Mouse (Mus musculus) limb, embryonic 12.5 days (tissue): ENCODE data around the gene Rae1. TPM values are rescaled to one million over a fixed set of nuclear protein-coding genes. Genes with fewer than 3 reads are reported as not detected.

Experiments used
- ATAC-seq: fragments of 200-750 bp; cut with Nextera tagmentation; 2 replicates; pipeline ENCODE4 v1.8.0; 2017; ENCODE audit warnings: low read depth, moderate TSS enrichment; ENCODE audit not compliant: insufficient number of reproducible peaks, insufficient read depth, low FRiP score, low TSS enrichment
- H3K27ac ChIP-seq: fragments of 300-500 bp; sonication (generic); 2 replicates; pipeline ENCODE4 v1.5.1; 2016; ENCODE audit warnings: mild to moderate bottlenecking, moderate library complexity
- H3K27me3 ChIP-seq: fragments of 300-500 bp; sonication (generic); 2 replicates; pipeline ENCODE4 v1.6.1; 2016; ENCODE audit warnings: mild to moderate bottlenecking, moderate library complexity
- H3K36me3 ChIP-seq: fragments of 300-500 bp; sonication (generic); 2 replicates; pipeline ENCODE4 v1.6.1; 2016; ENCODE audit warnings: mild to moderate bottlenecking, moderate library complexity
- H3K4me1 ChIP-seq: fragments of 300-500 bp; sonication (generic); replicated peaks from 2 replicates; pipeline ENCODE4 v1.6.1; 2016
- H3K4me2 ChIP-seq: fragments of 300-500 bp; sonication (generic); 2 replicates; pipeline ENCODE4 v1.6.1; 2016; ENCODE audit warnings: mild to moderate bottlenecking, moderate library complexity
- H3K4me3 ChIP-seq: fragments of 300-500 bp; sonication (generic); replicated peaks from 2 replicates; pipeline ENCODE4 v1.5.1; 2016; ENCODE audit warnings: mild to moderate bottlenecking
- H3K9ac ChIP-seq: fragments of 300-500 bp; sonication (generic); replicated peaks from 2 replicates; pipeline ENCODE4 v1.6.1; 2016; ENCODE audit warnings: mild to moderate bottlenecking, moderate library complexity
- H3K9me3 ChIP-seq: fragments of 300-500 bp; sonication (generic); 2 replicates; pipeline ENCODE4 v1.6.1; 2016; ENCODE audit warnings: mild to moderate bottlenecking, moderate library complexity
- WGBS: fragments of 180-500 bp; shearing (Covaris S2); methylation state at CpG from one replicate; pipeline ENCODE4 v1.1.7; 2016; 5-methylcytosine and 5-hydroxymethylcytosine counted together
- polyA plus RNA-seq: library from polyadenylated mRNA; unstranded; fragments of >200 nt; fragmentation: Nextera tagmentation; extraction: Ambion mirVana; gene quantifications from 2 replicates; pipeline ENCODE4 v1.2.1, GENCODE M21; 2016

Rae1 gene
- polyA plus RNA-seq, 1 experiment from 2014 or later = 157 TPM

DNA sequence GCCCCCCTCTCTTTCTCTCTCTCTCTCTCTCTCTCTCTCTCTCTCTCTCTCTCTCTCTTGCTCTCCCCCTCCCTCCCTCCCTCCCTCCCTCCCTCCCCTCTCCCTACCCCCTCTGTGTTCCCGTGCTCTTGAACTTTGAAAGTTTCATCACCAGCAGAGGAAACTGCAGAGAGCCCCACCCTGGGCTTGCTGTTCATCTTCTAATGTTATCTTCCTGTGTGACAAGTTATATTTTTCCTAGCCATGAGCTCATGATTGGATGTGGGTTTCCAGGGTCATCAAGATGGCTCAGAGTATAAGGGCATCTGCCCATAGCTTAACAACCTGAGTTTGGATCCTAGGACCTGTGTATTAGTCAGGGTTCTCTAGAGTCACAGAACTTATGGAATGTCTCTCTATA, 63.3 kb downstream of the Rae1 start:
- Histone ChIP-seq H3K36me3 (no peaks in the 10 kb centered on the region), H3K4me3 (no peak overlapping the region), H3K27me3 (no peaks in the 10 kb centered on the region), H3K9me3 (peaks cover 3% of the 10 kb centered on the region; the same call in 1 of the 2 replicates), H3K27ac (no peak overlapping the region), H3K4me1 (peaks cover 6% of the 10 kb centered on the region; the same call in 1 of the 2 replicates), H3K9ac (no peak overlapping the region), H3K4me2 (no peak overlapping the region)
- 60% methylated on average over 1 of the region's 1 CpGs for WGBS
- ATAC-seq = no peak

DNA sequence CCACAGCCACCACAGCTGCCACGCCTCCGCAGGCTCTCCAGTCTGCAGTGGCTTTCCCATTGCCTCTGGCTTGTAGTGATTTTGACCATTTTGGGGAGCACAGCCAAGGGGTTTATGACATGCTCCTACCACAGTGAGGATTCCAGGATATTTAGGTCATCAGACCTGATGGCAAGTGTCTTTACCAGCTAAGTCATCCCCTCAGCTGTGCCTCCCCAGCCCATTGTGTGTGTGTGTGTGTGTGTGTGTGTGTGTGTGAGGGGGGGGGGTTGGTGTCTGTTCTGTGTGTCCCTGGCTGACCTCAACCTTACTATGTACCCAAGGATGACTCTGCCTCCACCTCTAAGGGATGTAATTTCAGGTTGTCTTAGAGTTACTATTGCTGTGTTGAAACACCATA, 64.9 kb downstream of the Rae1 start:
- 93% methylated on average over 2 of the region's 2 CpGs for WGBS
- H3K27ac ChIP-seq = no peak overlapping the region
- no peak for ATAC-seq
- no peak overlapping the region for H3K4me2 ChIP-seq
- H3K4me3 ChIP-seq = no peak overlapping the region
- H3K4me1 ChIP-seq = peaks cover 6% of the 10 kb centered on the region; the same call in 1 of the 2 replicates
- peaks cover 5% of the 10 kb centered on the region; the same call in 1 of the 2 replicates for H3K9me3 ChIP-seq
- H3K9ac ChIP-seq = no peak overlapping the region
- H3K36me3 ChIP-seq = no peaks in the 10 kb centered on the region
- H3K27me3 ChIP-seq = no peaks in the 10 kb centered on the region

Other genes starting within 250 kb of the Rae1 start
- gene Bmp7, start 59.8 kb upstream of the Rae1 start, polyA plus RNA-seq = 31.4 and 31.9 TPM in 2 replicates
- 1.6 TPM in 2 replicates for gene Spo11, start 22.4 kb upstream of the Rae1 start, polyA plus RNA-seq
- gene Rbm38, start 20.4 kb downstream of the Rae1 start, polyA plus RNA-seq = 40.1 and 45.6 TPM in 2 replicates
- 0.13 TPM in 2 replicates for gene Ctcfl, start 119.4 kb downstream of the Rae1 start, polyA plus RNA-seq
- 0.08 TPM in 1 of 2 replicates, not detected in the other for gene Pck1, start 152.9 kb downstream of the Rae1 start, polyA plus RNA-seq
- gene Zbp1, start 218.8 kb downstream of the Rae1 start, polyA plus RNA-seq = not detected in 2 replicates